Mouse (Mus musculus): ENCODE measurements around the gene Wee1. TPM values are rescaled to one million over a fixed set of nuclear protein-coding genes. Genes with fewer than 3 reads are reported as not detected.
"Not testable (repeated sequence)": the region's sequence is repeated elsewhere in the genome, so short reads cannot be mapped to it uniquely, and the experiment has no call there.

Gene Wee1
- polyA plus RNA-seq, 1 experiment: 4.4 TPM

GRCm38 (mm10) chr7:110152891-110153290 lies 31.0 kb downstream of the Wee1 start:
- no peaks in the 10 kb centered on the region for H3K36me3 ChIP-seq (ENCODE audit: control insufficient read depth, insufficient read depth, low read length)
- no peak overlapping the region for H3K4me3 ChIP-seq (ENCODE audit: insufficient read depth, low read depth, low read length)
- DNase-seq: no peak
- TF ChIP-seq CTCF (conservative IDR thresholded peaks at IDR 0.05; ENCODE audit: insufficient read depth, insufficient read length, low read depth, low read length): no peak
- TF ChIP-seq POLR2A (IDR thresholded peaks at IDR 0.05; ENCODE audit: low read depth, low read length): no peak
- no peaks in the 10 kb centered on the region for H3K27me3 ChIP-seq (replicated peaks; ENCODE audit: control insufficient read depth, insufficient read depth, low read length)
- H3K4me1 ChIP-seq (ENCODE audit: control insufficient read depth, insufficient read depth, low read length): no peaks in the 10 kb centered on the region
- no peak overlapping the region for H3K27ac ChIP-seq (ENCODE audit: insufficient read depth, low read depth, low read length)
- 86% methylated on average over 5 of the region's 5 CpGs for WGBS

GRCm38 (mm10) chr7:110156712-110157260 lies 34.9 kb downstream of the Wee1 start:
- H3K36me3 ChIP-seq (ENCODE audit: control insufficient read depth, insufficient read depth, low read length): no peaks in the 10 kb centered on the region
- TF ChIP-seq POLR2A (IDR thresholded peaks at IDR 0.05; ENCODE audit: low read depth, low read length): no peak
- no peak for TF ChIP-seq CTCF (conservative IDR thresholded peaks at IDR 0.05; ENCODE audit: insufficient read depth, insufficient read length, low read depth, low read length)
- no peaks in the 10 kb centered on the region for H3K27me3 ChIP-seq (replicated peaks; ENCODE audit: control insufficient read depth, insufficient read depth, low read length)
- no peak overlapping the region for H3K4me3 ChIP-seq (ENCODE audit: insufficient read depth, low read depth, low read length)
- DNase-seq: peak; percentile 16
- H3K27ac ChIP-seq (ENCODE audit: insufficient read depth, low read depth, low read length): no peak overlapping the region
- no peaks in the 10 kb centered on the region for H3K4me1 ChIP-seq (ENCODE audit: control insufficient read depth, insufficient read depth, low read length)
- WGBS: 67% methylated on average over 4 of the region's 4 CpGs

- no peak for TF ChIP-seq POLR2A (IDR thresholded peaks at IDR 0.05; ENCODE audit: low read depth, low read length)
- no peak for TF ChIP-seq CTCF (conservative IDR thresholded peaks at IDR 0.05; ENCODE audit: insufficient read depth, insufficient read length, low read depth, low read length)
- H3K4me3 ChIP-seq (ENCODE audit: insufficient read depth, low read depth, low read length): no peak overlapping the region
- H3K4me1 ChIP-seq (ENCODE audit: control insufficient read depth, insufficient read depth, low read length): no peaks in the 10 kb centered on the region
- no peaks in the 10 kb centered on the region for H3K36me3 ChIP-seq (ENCODE audit: control insufficient read depth, insufficient read depth, low read length)
- H3K27me3 ChIP-seq (replicated peaks; ENCODE audit: control insufficient read depth, insufficient read depth, low read length): no peaks in the 10 kb centered on the region
- DNase-seq: peak; percentile 43
- peak overlapping the region; percentile 46; the same call in 1 of the 2 replicates for H3K27ac ChIP-seq (ENCODE audit: insufficient read depth, low read depth, low read length)
- WGBS: 50% methylated on average over 7 of the region's 7 CpGs
Observed at GRCm38 (mm10) chr7:110157261-110157910, 35.5 kb downstream of the Wee1 start.

- no peaks in the 10 kb centered on the region for H3K36me3 ChIP-seq (ENCODE audit: control insufficient read depth, insufficient read depth, low read length)
- no peak for TF ChIP-seq POLR2A (IDR thresholded peaks at IDR 0.05; ENCODE audit: low read depth, low read length)
- TF ChIP-seq CTCF (conservative IDR thresholded peaks at IDR 0.05; ENCODE audit: insufficient read depth, insufficient read length, low read depth, low read length): no peak
- H3K4me1 ChIP-seq (ENCODE audit: control insufficient read depth, insufficient read depth, low read length): no peaks in the 10 kb centered on the region
- DNase-seq: no peak
- 84% methylated on average over 3 of the region's 3 CpGs for WGBS
- H3K4me3 ChIP-seq (ENCODE audit: insufficient read depth, low read depth, low read length): no peak overlapping the region
- H3K27ac ChIP-seq (ENCODE audit: insufficient read depth, low read depth, low read length): peak overlapping the region; percentile 46; the same call in 1 of the 2 replicates
- no peaks in the 10 kb centered on the region for H3K27me3 ChIP-seq (replicated peaks; ENCODE audit: control insufficient read depth, insufficient read depth, low read length)
Observed at GRCm38 (mm10) chr7:110158073-110158472, 36.2 kb downstream of the Wee1 start.

GRCm38 (mm10) chr7:110160109-110160508 lies 38.3 kb downstream of the Wee1 start:
- not testable (repeated sequence) for H3K4me3 ChIP-seq (ENCODE audit: insufficient read depth, low read depth, low read length); H3K4me1 ChIP-seq (ENCODE audit: control insufficient read depth, insufficient read depth, low read length); H3K36me3 ChIP-seq (ENCODE audit: control insufficient read depth, insufficient read depth, low read length); H3K27me3 ChIP-seq (replicated peaks; ENCODE audit: control insufficient read depth, insufficient read depth, low read length); DNase-seq; H3K27ac ChIP-seq (ENCODE audit: insufficient read depth, low read depth, low read length)

- no peaks in the 10 kb centered on the region; the same call in 1 of the 2 replicates for H3K4me1 ChIP-seq (ENCODE audit: control insufficient read depth, insufficient read depth, low read length)
- H3K36me3 ChIP-seq (ENCODE audit: control insufficient read depth, insufficient read depth, low read length): no peaks in the 10 kb centered on the region
- no peak overlapping the region for H3K4me3 ChIP-seq (ENCODE audit: insufficient read depth, low read depth, low read length)
- no peak for DNase-seq
- H3K27me3 ChIP-seq (replicated peaks; ENCODE audit: control insufficient read depth, insufficient read depth, low read length): no peaks in the 10 kb centered on the region
- TF ChIP-seq POLR2A (IDR thresholded peaks at IDR 0.05; ENCODE audit: low read depth, low read length) (no peak), CTCF (conservative IDR thresholded peaks at IDR 0.05; ENCODE audit: insufficient read depth, insufficient read length, low read depth, low read length) (no peak)
- H3K27ac ChIP-seq (ENCODE audit: insufficient read depth, low read depth, low read length): no peak overlapping the region
Observed at GRCm38 (mm10) chr7:110160601-110161000, 38.8 kb downstream of the Wee1 start.

- no peaks in the 10 kb centered on the region; the same call in 1 of the 2 replicates for H3K4me1 ChIP-seq (ENCODE audit: control insufficient read depth, insufficient read depth, low read length)
- no peaks in the 10 kb centered on the region for H3K36me3 ChIP-seq (ENCODE audit: control insufficient read depth, insufficient read depth, low read length)
- no peaks in the 10 kb centered on the region for H3K27me3 ChIP-seq (replicated peaks; ENCODE audit: control insufficient read depth, insufficient read depth, low read length)
- TF ChIP-seq POLR2A (IDR thresholded peaks at IDR 0.05; ENCODE audit: low read depth, low read length) (no peak), CTCF (conservative IDR thresholded peaks at IDR 0.05; ENCODE audit: insufficient read depth, insufficient read length, low read depth, low read length) (no peak)
- no peak overlapping the region for H3K27ac ChIP-seq (ENCODE audit: insufficient read depth, low read depth, low read length)
- no peak for DNase-seq
- WGBS: 95% methylated on average over 6 of the region's 6 CpGs
- H3K4me3 ChIP-seq (ENCODE audit: insufficient read depth, low read depth, low read length): no peak overlapping the region
Observed at GRCm38 (mm10) chr7:110163024-110163423, 41.2 kb downstream of the Wee1 start.
